In genomic region chr16:23515766-23516165, GRCm38 (mm10) we compare ENCODE assay signal across 7 mouse cellular contexts. TPM values are rescaled to one million over a fixed set of nuclear protein-coding genes. Genes with fewer than 3 reads are reported as not detected.
DNase-seq lines count a peak whose midpoint lies in the region; ATAC-seq and TF ChIP-seq lines count a peak whose summit lies in the region.

No protein-coding gene starts in this region.

- 60% methylated on average over 3 of the region's 3 CpGs for WGBS in liver, embryonic 14.5 days (ENCODE audit: insufficient replicate concordance)

- H3K27ac ChIP-seq in left cerebral cortex, adult 2 months: no peak overlapping the region
- no peak overlapping the region for H3K27ac ChIP-seq in liver, embryonic 14.5 days

- no peaks in the 10 kb centered on the region for H3K27me3 ChIP-seq in liver, embryonic 14.5 days (ENCODE audit: control insufficient read depth, insufficient read depth, low read length)

- ATAC-seq in liver, embryonic 14.5 days (ENCODE audit: insufficient read depth): peak; percentile 42

- H3K36me3 ChIP-seq in liver, embryonic 14.5 days (replicated peaks; ENCODE audit: control insufficient read depth, insufficient read depth, low read depth): no peaks in the 10 kb centered on the region

- no peak for TF ChIP-seq CTCF in left cerebral cortex, adult 2 months (IDR thresholded peaks at IDR 0.05)
- no peak for TF ChIP-seq CTCF in liver, embryonic 14.5 days (IDR thresholded peaks at IDR 0.05; ENCODE audit: low read depth)

- no peak overlapping the region for H3K9ac ChIP-seq in liver, embryonic 14.5 days (replicated peaks)

- peaks cover 0 to 28% of the 10 kb centered on the region in 2 experiments; a peak in 2 of 4 replicates for H3K4me1 ChIP-seq in liver, embryonic 14.5 days (replicated peaks; ENCODE audit: control insufficient read depth in 2 of 2, insufficient read depth in 2 of 2, low read length in 1 of 2)

- H3K4me3 ChIP-seq in left cerebral cortex, adult 2 months: no peak overlapping the region
- no peak overlapping the region for H3K4me3 ChIP-seq in liver, embryonic 14.5 days (ENCODE audit: insufficient read depth in 1 of 2, low read depth in 2 of 2, low read length in 2 of 2)

- intact Hi-C loops in left cerebral cortex, postnatal 4 days (cut with DNase I): no loop called here
- intact Hi-C loops in left cerebral cortex, adult 2 months (cut with DNase I): loop anchor here (10.0 kb wide), 2 partner anchors 281 to 1539 kb away; no protein-coding TSS in a partner anchor

- peak; percentile 76 for DNase-seq in left cerebral cortex, postnatal 4 days
- no peak for DNase-seq in left cerebral cortex, adult 2 months (ENCODE audit: extremely low spot score in 1 of 2, low spot score in 2 of 2)
- DNase-seq in adrenal gland, postnatal 25 days: peak; percentile 81
- DNase-seq in heart, adult 8-10 months (ENCODE audit: low spot score): peak; percentile 48
- no peak for DNase-seq in liver, embryonic 14.5 days (ENCODE audit: low read depth in 3 of 3, low spot score in 3 of 3)
- DNase-seq in thymus, postnatal 25 days: no peak
- no peak for DNase-seq in retina, postnatal 1 day

- no peaks in the 10 kb centered on the region for H3K9me3 ChIP-seq in liver, embryonic 14.5 days (ENCODE audit: control insufficient read depth, low read length)

- no peak overlapping the region for H3K4me2 ChIP-seq in liver, embryonic 14.5 days (ENCODE audit: low read depth)

- no peak for TF ChIP-seq EP300 in liver, embryonic 14.5 days (IDR thresholded peaks at IDR 0.05; ENCODE audit: low read depth)

RNA-seq across cellular contexts. Expression of gene Rtp4, which starts 4.3 kb away (rescaled TPM):
- total RNA-seq in left cerebral cortex, postnatal 4 days (2021): 1 to 10 TPM in 1 of 2 experiments, under 1 TPM in 1; 0.93 to 1.1 TPM
- 1 to 10 TPM; 1.7 to 2.4 TPM for total RNA-seq in left cerebral cortex, adult 2 months (2021)
- total RNA-seq in adrenal gland, postnatal 25 days (2021): 9.7 and 15.2 TPM in 2 replicates
- 1 to 10 TPM; 2.3 to 4.4 (median 3.6) TPM for total RNA-seq in heart, adult 8-10 months (2022)
- 2.5 and 3.4 TPM in 2 replicates for polyA plus RNA-seq in liver, embryonic 14.5 days (2012; rRNA removed)
- 3.9 and 5.1 TPM in 2 replicates for polyA plus RNA-seq in liver, embryonic 14.5 days (2014; fragmentation: Nextera tagmentation; extraction: Ambion mirVana)

RNA-seq across cellular contexts. Expression of gene Masp1, which starts 4.8 kb away (rescaled TPM):
- total RNA-seq in left cerebral cortex, postnatal 4 days (2021): 10 to 100 TPM; 41.3 to 44.9 TPM
- 10 to 100 TPM; 12.6 to 14.6 TPM for total RNA-seq in left cerebral cortex, adult 2 months (2021)
- 119 TPM in 2 replicates for total RNA-seq in adrenal gland, postnatal 25 days (2021)
- total RNA-seq in heart, adult 8-10 months (2022): 10 to 100 TPM; 14.5 to 24.1 (median 18.5) TPM
- polyA plus RNA-seq in liver, embryonic 14.5 days (2012; rRNA removed): 11.9 and 12.4 TPM in 2 replicates
- 14.2 and 17.3 TPM in 2 replicates for polyA plus RNA-seq in liver, embryonic 14.5 days (2014; fragmentation: Nextera tagmentation; extraction: Ambion mirVana)

Comparison
In these comparisons a context has a peak if more than half of its experiments do, and no peak if none do; other contexts are left out.
1. DNase-seq: peak in left cerebral cortex, postnatal 4 days (single experiment), adrenal gland, postnatal 25 days (single experiment) and heart, adult 8-10 months (single experiment); none in left cerebral cortex, adult 2 months (0 of 2), liver, embryonic 14.5 days (0 of 3), thymus, postnatal 25 days (single experiment) and retina, postnatal 1 day (single experiment).